Comparison of ENCODE assay signal across 18 mouse cellular contexts in genomic region chr8:121621879-121622278, GRCm38 (mm10). TPM values are rescaled to one million over a fixed set of nuclear protein-coding genes. Genes with fewer than 3 reads are reported as not detected.
A peak's percentile ranks its signal among the peaks of the same experiment; 100 is the strongest.
DNase-seq lines count a peak whose midpoint lies in the region; ATAC-seq and TF ChIP-seq lines count a peak whose summit lies in the region.
"Had no signal": no experiment of that assay in that cellular context is flagged by ENCODE, and none has a peak within 500 bp of the region (broad histone marks: within the 10 kb centered on the region; RNA-seq: fewer than 3 reads in every experiment).

No protein-coding gene starts in this region.

- peaks cover 53% of the 10 kb centered on the region for H3K4me1 ChIP-seq in forebrain, embryonic 15.5 days
- H3K4me1 ChIP-seq in forebrain, embryonic 11.5 days (replicated peaks; ENCODE audit: control insufficient read depth, insufficient read depth, low read length), result 0 out of 2 replicates have a peak, but pooled peaks cover 2% of the 10 kb centered on the region
- H3K4me1 ChIP-seq in kidney, adult 2 months (ENCODE audit: control insufficient read depth, insufficient read depth, low read length), result peaks cover 26% of the 10 kb centered on the region
- H3K4me1 ChIP-seq in lung, embryonic 14.5 days (ENCODE audit: insufficient read depth), result peaks cover 26% of the 10 kb centered on the region
- H3K4me1 ChIP-seq in lung, adult 2 months (ENCODE audit: control insufficient read depth, insufficient read depth, low read length), result peaks cover 42% of the 10 kb centered on the region
- H3K4me1 ChIP-seq in brown adipose tissue, adult 24 weeks (ENCODE audit: control insufficient read depth, insufficient read depth, insufficient read length, low read length), result peaks cover 41% of the 10 kb centered on the region

- WGBS in forebrain, embryonic 15.5 days, result 70% methylated on average over 1 of the region's 1 CpGs
- 79% methylated on average over 1 of the region's 1 CpGs for whole genome bisulfite sequencing in forebrain, embryonic 11.5 days
- 41% methylated on average over 1 of the region's 1 CpGs for WGBS in kidney, adult 2 months
- 67% methylated on average over 1 of the region's 1 CpGs for WGBS in lung, embryonic 14.5 days
- WGBS in lung, adult 2 months, result 31% methylated on average over 1 of the region's 1 CpGs

- TF ChIP-seq CTCF in kidney, adult 2 months (conservative IDR thresholded peaks at IDR 0.05; ENCODE audit: insufficient read depth, insufficient read length, low read depth, low read length), result 0 out of 2 replicates have a peak, but pooled peaks have one; percentile 15
- peak; percentile 28 for TF ChIP-seq CTCF in lung, embryonic 14.5 days (IDR thresholded peaks at IDR 0.05; ENCODE audit: low read depth)
- TF ChIP-seq CTCF in lung, adult 2 months (IDR thresholded peaks at IDR 0.05; ENCODE audit: insufficient read depth, low read length), result no peak

- no peak overlapping the region for H3K4me3 ChIP-seq in forebrain, embryonic 15.5 days
- no peak overlapping the region for H3K4me3 ChIP-seq in forebrain, embryonic 11.5 days (ENCODE audit: low read depth, low read length)
- no peak overlapping the region for H3K4me3 ChIP-seq in kidney, adult 2 months (ENCODE audit: insufficient read depth, low read depth, low read length)
- no peak overlapping the region for H3K4me3 ChIP-seq in lung, embryonic 14.5 days (ENCODE audit: low read depth, low read length)
- no peak overlapping the region for H3K4me3 ChIP-seq in lung, adult 2 months (replicated peaks; ENCODE audit: extremely low read depth, low read depth, low read length)
- no peak overlapping the region for H3K4me3 ChIP-seq in brown adipose tissue, adult 24 weeks (ENCODE audit: insufficient read depth, low read depth, low read length)
- H3K4me3 ChIP-seq: hindbrain, embryonic 10.5 days; midbrain, embryonic 13.5 days; myocyte had no signal

- DNase-seq in forebrain, embryonic 11.5 days (ENCODE audit: low spot score), result no peak
- DNase-seq in kidney, adult 2 months, result peak; percentile 45
- DNase-seq in kidney, adult 8-10 months, result no peak
- peak; percentile 33 for DNase-seq in lung, embryonic 14.5 days
- no peak for DNase-seq in lung, adult 2 months
- no peak for DNase-seq in embryo, embryonic 9.5 days (ENCODE audit: extremely low spot score)
- DNase-seq: adrenal gland, postnatal 25 days; cerebellum, adult 8-10 months; kidney, postnatal 4 days; retina, postnatal 1 day had no signal

- H3K9me3 ChIP-seq in forebrain, embryonic 15.5 days, result no peaks in the 10 kb centered on the region
- no peaks in the 10 kb centered on the region for H3K9me3 ChIP-seq in forebrain, embryonic 11.5 days (ENCODE audit: control insufficient read depth, low read length)
- no peaks in the 10 kb centered on the region for H3K9me3 ChIP-seq in lung, embryonic 14.5 days (ENCODE audit: low read depth, low read length)
- H3K9me3 ChIP-seq: hindbrain, embryonic 10.5 days; midbrain, embryonic 13.5 days had no signal

- ATAC-seq in forebrain, embryonic 15.5 days (replicated peaks), result no peak
- ATAC-seq in forebrain, embryonic 11.5 days (replicated peaks; ENCODE audit: low FRiP score), result no peak
- ATAC-seq in lung, embryonic 14.5 days (ENCODE audit: insufficient read depth), result no peak
- ATAC-seq: activated CD4-positive, CD25-positive, alpha-beta regulatory T cell, adult 4 months; inflammation-experienced regulatory T-cells, adult 6 months; midbrain, embryonic 13.5 days; Patski had no signal

- H3K9ac ChIP-seq in forebrain, embryonic 15.5 days (replicated peaks), result no peak overlapping the region
- H3K9ac ChIP-seq in forebrain, embryonic 11.5 days (ENCODE audit: low read length), result no peak overlapping the region
- no peak overlapping the region for H3K9ac ChIP-seq in lung, embryonic 14.5 days
- H3K9ac ChIP-seq: midbrain, embryonic 13.5 days had no signal

- H3K27ac ChIP-seq in forebrain, embryonic 15.5 days (replicated peaks), result peak overlapping the region; percentile 1; the same call in 1 of the 2 replicates
- no peak overlapping the region for H3K27ac ChIP-seq in forebrain, embryonic 11.5 days (ENCODE audit: low read depth, low read length)
- H3K27ac ChIP-seq in kidney, adult 2 months (ENCODE audit: insufficient read depth, low read depth, low read length), result no peak overlapping the region
- no peak overlapping the region for H3K27ac ChIP-seq in lung, embryonic 14.5 days (ENCODE audit: low read depth)
- H3K27ac ChIP-seq in brown adipose tissue, adult 24 weeks (replicated peaks; ENCODE audit: low read depth, low read length), result peak overlapping the region; percentile 6; the same call in 1 of the 2 replicates
- H3K27ac ChIP-seq: hindbrain, embryonic 10.5 days; midbrain, embryonic 13.5 days had no signal

- no peak overlapping the region for H3K4me2 ChIP-seq in forebrain, embryonic 15.5 days (replicated peaks)
- H3K4me2 ChIP-seq in forebrain, embryonic 11.5 days (ENCODE audit: low read depth, low read length, severe bottlenecking), result no peak overlapping the region
- H3K4me2 ChIP-seq in lung, embryonic 14.5 days, result no peak overlapping the region
- H3K4me2 ChIP-seq: midbrain, embryonic 13.5 days had no signal

- peaks cover 18% of the 10 kb centered on the region for H3K36me3 ChIP-seq in forebrain, embryonic 15.5 days
- H3K36me3 ChIP-seq in forebrain, embryonic 11.5 days (ENCODE audit: control insufficient read depth, insufficient read depth, low read length), result no peaks in the 10 kb centered on the region; the same call in 1 of the 2 replicates
- no peaks in the 10 kb centered on the region for H3K36me3 ChIP-seq in kidney, adult 2 months (ENCODE audit: control insufficient read depth, insufficient read depth, low read length)
- H3K36me3 ChIP-seq in lung, embryonic 14.5 days (ENCODE audit: insufficient read depth), result peaks cover 16% of the 10 kb centered on the region

- no peak for TF ChIP-seq POLR2A in kidney, adult 2 months (IDR thresholded peaks at IDR 0.05; ENCODE audit: low read depth, low read length)
- no peak for TF ChIP-seq POLR2A in lung, adult 2 months (IDR thresholded peaks at IDR 0.05; ENCODE audit: borderline replicate concordance, extremely low read depth, low read depth, low read length)

- H3K27me3 ChIP-seq in forebrain, embryonic 15.5 days, result no peaks in the 10 kb centered on the region
- no peaks in the 10 kb centered on the region for H3K27me3 ChIP-seq in forebrain, embryonic 11.5 days (ENCODE audit: control insufficient read depth, insufficient read depth, low read length)
- H3K27me3 ChIP-seq in kidney, adult 2 months (replicated peaks; ENCODE audit: control insufficient read depth, insufficient read depth, low read length), result no peaks in the 10 kb centered on the region
- no peaks in the 10 kb centered on the region for H3K27me3 ChIP-seq in lung, embryonic 14.5 days (ENCODE audit: insufficient read depth, low read length)
- H3K27me3 ChIP-seq: midbrain, embryonic 13.5 days; Patski had no signal

RNA-seq across cellular contexts. Expression of gene Zcchc14, which starts 30.8 kb away (rescaled TPM):
- 36.7 and 39.2 TPM in 2 replicates for polyA plus RNA-seq in forebrain, embryonic 15.5 days (2015; fragmentation: Nextera tagmentation; extraction: Ambion mirVana)
- 27.1 and 27.4 TPM in 2 replicates for polyA plus RNA-seq in forebrain, embryonic 11.5 days (2014; fragmentation: Nextera tagmentation; extraction: Ambion mirVana)
- 31.4 and 37.0 TPM in 2 replicates for polyA plus RNA-seq in kidney, adult 2 months (2012; rRNA removed)
- 23.0 and 25.0 TPM in 2 replicates for polyA plus RNA-seq in lung, embryonic 14.5 days (2014; fragmentation: Nextera tagmentation; extraction: Ambion mirVana)
- polyA plus RNA-seq in lung, adult 2 months (2012; rRNA removed), result 40.8 and 50.9 TPM in 2 replicates
- 8.9 and 9.8 TPM in 2 replicates for polyA plus RNA-seq in brown adipose tissue, adult 24 weeks (2012; ENCODE audit: insufficient read depth, insufficient read length, missing spikeins)

RNA-seq across cellular contexts. Expression of gene Map1lc3b, which starts 31.7 kb away (rescaled TPM):
- 394 and 395 TPM in 2 replicates for polyA plus RNA-seq in forebrain, embryonic 15.5 days (2015; fragmentation: Nextera tagmentation; extraction: Ambion mirVana)
- polyA plus RNA-seq in forebrain, embryonic 11.5 days (2014; fragmentation: Nextera tagmentation; extraction: Ambion mirVana), result 213 and 217 TPM in 2 replicates
- polyA plus RNA-seq in kidney, adult 2 months (2012; rRNA removed), result 130 and 155 TPM in 2 replicates
- polyA plus RNA-seq in lung, embryonic 14.5 days (2014; fragmentation: Nextera tagmentation; extraction: Ambion mirVana), result 198 and 202 TPM in 2 replicates
- polyA plus RNA-seq in lung, adult 2 months (2012; rRNA removed), result 106 and 140 TPM in 2 replicates
- 258 and 275 TPM in 2 replicates for polyA plus RNA-seq in brown adipose tissue, adult 24 weeks (2012; ENCODE audit: insufficient read depth, insufficient read length, missing spikeins)

RNA-seq across cellular contexts. Expression of gene Fbxo31, which starts 43.3 kb away (rescaled TPM):
- polyA plus RNA-seq in forebrain, embryonic 15.5 days (2015; fragmentation: Nextera tagmentation; extraction: Ambion mirVana), result 31.0 and 32.4 TPM in 2 replicates
- polyA plus RNA-seq in forebrain, embryonic 11.5 days (2014; fragmentation: Nextera tagmentation; extraction: Ambion mirVana), result 17.2 and 19.6 TPM in 2 replicates
- polyA plus RNA-seq in kidney, adult 2 months (2012; rRNA removed), result 16.2 and 16.4 TPM in 2 replicates
- 17.5 and 18.4 TPM in 2 replicates for polyA plus RNA-seq in lung, embryonic 14.5 days (2014; fragmentation: Nextera tagmentation; extraction: Ambion mirVana)
- 48.2 and 49.9 TPM in 2 replicates for polyA plus RNA-seq in lung, adult 2 months (2012; rRNA removed)
- polyA plus RNA-seq in brown adipose tissue, adult 24 weeks (2012; ENCODE audit: insufficient read depth, insufficient read length, missing spikeins), result 9.7 and 14.7 TPM in 2 replicates

Comparison
In these comparisons a context has a peak if more than half of its experiments do, and no peak if none do; other contexts are left out.
1. H3K27ac ChIP-seq: peak in forebrain, embryonic 15.5 days (single experiment) and brown adipose tissue, adult 24 weeks (single experiment); none in forebrain, embryonic 11.5 days (single experiment), kidney, adult 2 months (single experiment) and lung, embryonic 14.5 days (single experiment).
2. DNase-seq: peak in kidney, adult 2 months (single experiment) and lung, embryonic 14.5 days (single experiment); none in forebrain, embryonic 11.5 days (single experiment), kidney, adult 8-10 months (0 of 2), lung, adult 2 months (single experiment) and embryo, embryonic 9.5 days (single experiment).